Mouse (Mus musculus) limb, embryonic 14.5 days (tissue): ENCODE measurements around the gene B3galt5. TPM values are rescaled to one million over a fixed set of nuclear protein-coding genes. Genes with fewer than 3 reads are reported as not detected.
A peak's percentile ranks its signal among the peaks of the same experiment; 100 is the strongest.
"Not testable (repeated sequence)": the region's sequence is repeated elsewhere in the genome, so short reads cannot be mapped to it uniquely, and the experiment has no call there.

ENCODE experiments used
- ATAC-seq: fragments of 200-750 bp; cut with Nextera tagmentation; 2 replicates; pipeline ENCODE4 v1.8.0; 2017; ENCODE audit warnings: low read depth, moderate number of reproducible peaks, moderate TSS enrichment; ENCODE audit not compliant: low FRiP score
- DNase-seq: peaks from one replicate; pipeline ENCODE4 v3.0.0-alpha.2; 2015; ENCODE audit warnings: low spot score
- H3K27ac ChIP-seq: fragments of 300-500 bp; sonication (generic); replicated peaks from 2 replicates; pipeline ENCODE4 v1.5.1; 2014; ENCODE audit warnings: low read depth, mild to moderate bottlenecking, low read length, moderate library complexity, mixed read lengths
- H3K27me3 ChIP-seq: fragments of 300-500 bp; sonication (generic); 2 replicates; pipeline ENCODE4 v1.6.1; 2014; ENCODE audit warnings: low read length, mixed read lengths; ENCODE audit not compliant: control insufficient read depth, insufficient read depth
- H3K36me3 ChIP-seq: fragments of 300-500 bp; sonication (generic); 2 replicates; pipeline ENCODE4 v1.6.1; 2014; ENCODE audit warnings: mild to moderate bottlenecking, low read length, moderate library complexity, mixed read lengths; ENCODE audit not compliant: control insufficient read depth, insufficient read depth
- H3K4me1 ChIP-seq: fragments of 300-500 bp; sonication (generic); 2 replicates; pipeline ENCODE4 v1.6.1; 2014; ENCODE audit warnings: antibody characterized with exemption, low read length, mixed read lengths; ENCODE audit not compliant: control insufficient read depth, insufficient read depth
- H3K4me2 ChIP-seq: fragments of 300-500 bp; sonication (generic); replicated peaks from 2 replicates; pipeline ENCODE4 v1.6.1; 2014; ENCODE audit warnings: low read depth, mild to moderate bottlenecking, low read length, moderate library complexity; ENCODE audit not compliant: severe bottlenecking
- H3K4me3 ChIP-seq: fragments of 300-500 bp; sonication (generic); replicated peaks from 2 replicates; pipeline ENCODE4 v1.5.1; 2014; ENCODE audit warnings: low read length
- H3K9ac ChIP-seq: fragments of 300-500 bp; sonication (generic); 2 replicates; pipeline ENCODE4 v1.6.1; 2014; ENCODE audit warnings: mild to moderate bottlenecking, low read depth, low read length, moderate library complexity; ENCODE audit not compliant: severe bottlenecking
- H3K9me3 ChIP-seq: fragments of 300-500 bp; sonication (generic); 2 replicates; pipeline ENCODE4 v1.6.1; 2016; ENCODE audit warnings: low read length; ENCODE audit not compliant: control insufficient read depth
- POLR2A ChIP-seq: fragments of 200-500 bp; IDR thresholded peaks from 2 replicates; pipeline ENCODE4 v1.8.0; 2012; ENCODE audit warnings: inconsistent platforms, mild to moderate bottlenecking, moderate library complexity, borderline replicate concordance; ENCODE audit not compliant: insufficient read depth, insufficient read length; ENCODE audit errors: extremely low read depth
- WGBS: fragments of 180-500 bp; shearing (Covaris S2); extraction: QIAGEN DNeasy Blood & Tissue Kit; methylation state at CpG from one replicate; pipeline ENCODE4 v1.1.7; 2014; 5-methylcytosine and 5-hydroxymethylcytosine counted together
- polyA plus RNA-seq, 2 experiments: library from polyadenylated mRNA; depleted of rRNA in 1 of 2; stranded (reverse) in 1 of 2; unstranded in 1 of 2; fragments of >200 nt; fragmentation: Nextera tagmentation in 1 of 2; extraction: Ambion mirVana in 1 of 2; gene quantifications; 2 replicates each; pipeline versions ENCODE4 v1.2.1 to v1.2.3; 2012 to 2014

The B3galt5 gene
- polyA plus RNA-seq, 2 experiments, result 0.21 to 0.28 TPM

DNA sequence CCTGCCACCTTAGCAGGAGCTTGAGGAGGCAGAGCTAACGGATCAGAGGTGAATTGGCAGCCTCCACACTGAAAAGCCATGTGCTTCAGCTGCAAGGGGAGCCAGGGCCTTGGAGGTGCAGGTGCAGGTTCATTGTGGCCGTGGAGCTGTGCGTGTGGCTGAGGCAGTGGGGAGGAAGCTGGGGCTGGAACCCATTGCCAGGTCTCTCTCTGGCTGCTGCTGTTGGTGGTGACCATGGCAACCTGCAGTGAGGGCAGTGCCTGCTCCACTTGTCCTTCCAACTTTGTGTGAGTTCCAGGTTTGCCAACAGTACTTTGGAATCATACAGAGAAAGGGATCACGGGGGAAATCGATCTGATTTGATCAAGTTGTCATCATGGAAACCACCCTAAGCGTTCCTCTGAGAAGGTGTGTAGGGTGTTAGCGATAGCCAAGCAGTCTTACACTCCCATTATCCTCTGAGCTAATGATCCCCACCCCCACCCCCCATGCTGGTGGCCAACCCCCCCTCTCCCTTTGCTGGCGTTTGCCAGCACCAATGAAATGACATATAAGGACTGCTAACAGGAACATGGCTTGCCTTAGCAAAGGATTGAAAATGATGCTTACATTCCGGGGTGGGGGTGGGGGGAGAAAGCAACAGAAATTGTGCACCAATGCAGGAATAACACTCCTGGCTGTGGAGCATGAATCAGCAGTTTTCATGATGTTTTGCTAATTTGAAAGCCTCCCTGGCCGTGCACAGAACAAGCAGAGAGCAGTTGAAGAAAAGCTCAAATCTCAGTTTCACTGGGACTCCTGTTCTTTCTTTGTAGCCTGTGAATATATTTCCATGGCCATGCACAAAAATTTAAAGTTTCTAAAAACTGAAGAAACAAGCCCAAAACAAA lies 90.8 kb downstream of the B3galt5 start:
- ATAC-seq, result peak; percentile 26; the same call in 1 of the 2 replicates
- no peak overlapping the region for H3K4me3 ChIP-seq
- peaks cover 9% of the 10 kb centered on the region; the same call in 1 of the 2 replicates for H3K4me1 ChIP-seq
- no peak overlapping the region for H3K27ac ChIP-seq
- H3K27me3 ChIP-seq, result no peaks in the 10 kb centered on the region
- H3K36me3 ChIP-seq, result no peaks in the 10 kb centered on the region
- DNase-seq, result no peak
- no peak overlapping the region for H3K4me2 ChIP-seq
- TF ChIP-seq POLR2A, result no peak
- 32% methylated on average over 10 of the region's 10 CpGs for WGBS
- H3K9me3 ChIP-seq, result no peaks in the 10 kb centered on the region
- H3K9ac ChIP-seq, result no peak overlapping the region

DNA sequence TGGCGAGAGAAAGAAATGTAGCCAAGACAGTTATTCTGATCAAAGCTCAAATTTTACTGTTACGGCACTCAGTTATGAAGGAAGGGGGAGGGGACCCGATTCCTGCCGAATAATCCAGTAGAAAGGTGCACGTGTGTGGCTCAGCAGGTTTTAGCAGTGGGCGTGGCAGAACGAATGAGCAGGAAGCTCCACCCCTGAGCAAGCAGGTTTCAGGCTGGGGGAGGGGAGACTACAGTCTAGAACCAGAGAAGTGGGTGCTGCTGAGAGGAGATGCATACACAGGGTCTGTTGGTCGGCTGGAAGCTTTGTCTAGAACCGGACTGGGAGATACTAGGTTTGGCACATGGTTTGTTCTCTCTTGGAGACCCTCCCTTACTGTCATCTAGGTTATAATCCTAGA lies 91.7 kb downstream of the B3galt5 start:
- not testable (repeated sequence) for H3K27me3 ChIP-seq, H3K9ac ChIP-seq, H3K27ac ChIP-seq, H3K4me3 ChIP-seq, H3K4me1 ChIP-seq, DNase-seq, H3K4me2 ChIP-seq, ATAC-seq, H3K9me3 ChIP-seq, H3K36me3 ChIP-seq
- 27% methylated on average over 9 of the region's 9 CpGs for WGBS

DNA sequence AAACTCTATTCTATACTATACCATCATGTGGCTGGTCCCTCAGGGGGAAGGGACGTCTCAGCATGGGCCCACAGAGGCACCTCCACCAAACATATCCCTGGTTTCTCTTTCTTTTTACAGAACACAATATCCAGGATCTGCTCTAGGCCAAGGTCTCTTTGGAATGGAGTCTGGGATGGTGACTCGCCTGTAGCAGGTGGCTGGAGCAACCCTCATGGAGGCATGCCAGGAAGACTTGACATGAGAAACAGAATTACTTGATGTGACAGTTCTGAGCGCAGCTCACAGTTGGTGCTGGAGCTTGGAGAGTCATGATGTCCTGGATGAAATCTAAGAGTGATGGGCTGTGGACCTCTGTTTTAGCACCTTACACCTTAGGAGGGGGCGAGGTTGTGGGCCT lies 104.0 kb downstream of the B3galt5 start:
- no peak for DNase-seq
- no peak overlapping the region for H3K9ac ChIP-seq
- no peak for TF ChIP-seq POLR2A
- ATAC-seq, result no peak
- H3K27ac ChIP-seq, result no peak overlapping the region
- no peak overlapping the region for H3K4me3 ChIP-seq
- H3K9me3 ChIP-seq, result no peaks in the 10 kb centered on the region
- H3K4me1 ChIP-seq, result peaks cover 2% of the 10 kb centered on the region; the same call in 1 of the 2 replicates
- H3K4me2 ChIP-seq, result no peak overlapping the region
- H3K36me3 ChIP-seq, result no peaks in the 10 kb centered on the region
- no peaks in the 10 kb centered on the region for H3K27me3 ChIP-seq
- 83% methylated on average over 4 of the region's 4 CpGs for WGBS

GRCm38 (mm10) chr16:96341269-96341668 lies 105.7 kb downstream of the B3galt5 start:
- H3K9ac ChIP-seq, result no peak overlapping the region
- H3K36me3 ChIP-seq, result no peaks in the 10 kb centered on the region
- no peak for TF ChIP-seq POLR2A
- DNase-seq (peak; percentile 56), ATAC-seq (no peak)
- no peaks in the 10 kb centered on the region for H3K9me3 ChIP-seq
- H3K4me3 ChIP-seq, result no peak overlapping the region
- H3K4me2 ChIP-seq, result no peak overlapping the region
- H3K27me3 ChIP-seq, result no peaks in the 10 kb centered on the region
- 9% methylated on average over 5 of the region's 5 CpGs for WGBS
- no peak overlapping the region for H3K27ac ChIP-seq
- no peaks in the 10 kb centered on the region for H3K4me1 ChIP-seq

- ATAC-seq (no peak), DNase-seq (no peak)
- Histone ChIP-seq H3K9ac (no peak overlapping the region), H3K4me1 (no peaks in the 10 kb centered on the region), H3K4me3 (no peak overlapping the region), H3K9me3 (no peaks in the 10 kb centered on the region), H3K4me2 (no peak overlapping the region), H3K27ac (no peak overlapping the region), H3K36me3 (no peaks in the 10 kb centered on the region), H3K27me3 (no peaks in the 10 kb centered on the region)
- no peak for TF ChIP-seq POLR2A
- WGBS, result 84% methylated on average over 4 of the region's 4 CpGs
Observed at GRCm38 (mm10) chr16:96341945-96342344, 106.3 kb downstream of the B3galt5 start.

DNA sequence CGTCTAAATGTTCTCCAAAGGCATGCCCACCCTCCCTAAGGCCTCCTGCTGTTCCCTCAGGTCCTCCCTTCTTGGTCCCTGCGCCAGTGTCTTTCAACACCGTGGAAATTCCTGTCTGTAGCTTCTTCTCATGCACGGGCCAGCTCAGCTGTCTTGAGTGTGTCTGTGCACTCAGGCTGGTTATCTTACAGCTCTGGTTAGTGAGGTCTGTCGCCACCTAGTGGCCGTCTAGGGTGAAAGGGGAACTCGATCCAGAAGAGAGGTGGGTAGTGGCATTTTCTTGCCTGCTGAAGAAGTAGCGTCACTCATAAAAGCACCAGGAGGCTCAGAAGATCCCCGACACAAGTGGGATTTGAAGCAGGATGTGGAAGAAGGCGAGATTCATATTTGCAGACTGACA lies 109.5 kb downstream of the B3galt5 start:
- 3% methylated on average over 10 of the region's 10 CpGs for WGBS
- Histone ChIP-seq H3K27ac (no peak overlapping the region), H3K9me3 (no peaks in the 10 kb centered on the region), H3K4me1 (peaks cover 8% of the 10 kb centered on the region), H3K4me2 (no peak overlapping the region; the same call in 1 of the 2 replicates), H3K9ac (no peak overlapping the region), H3K4me3 (no peak overlapping the region), H3K36me3 (no peaks in the 10 kb centered on the region), H3K27me3 (no peaks in the 10 kb centered on the region; the same call in 1 of the 2 replicates)
- peak; percentile 31; the same call in 1 of the 2 replicates for TF ChIP-seq POLR2A
- ATAC-seq (peak; percentile 58; the same call in 1 of the 2 replicates), DNase-seq (peak; percentile 87)
